Mouse (Mus musculus) kidney, adult 8-10 months (tissue): ENCODE data around the gene Ndufs3.

Experiments
- DNase-seq, 2 experiments: peaks; one replicate each; pipeline ENCODE4 v3.0.0; 2022

Ndufs3 gene

DNA sequence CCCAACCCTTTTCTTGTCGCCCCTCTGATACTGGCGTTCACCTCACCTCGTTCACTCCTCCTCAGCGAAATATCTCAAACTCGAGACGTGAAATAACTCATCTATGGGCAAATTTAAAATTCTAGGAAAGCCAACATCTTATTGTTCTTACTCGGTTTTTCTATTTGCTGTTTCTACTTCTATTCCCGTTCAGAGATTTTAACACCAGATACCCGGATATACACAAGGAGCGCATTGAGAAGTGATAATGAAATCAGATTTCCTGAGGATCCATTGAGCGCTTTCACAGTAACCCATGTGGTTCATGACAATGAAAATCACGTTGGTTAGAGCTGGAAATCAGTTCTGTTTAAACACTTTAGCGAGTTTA is 57.0 kb downstream of the Ndufs3 start:
- no peak for DNase-seq

- peak; percentile 98 for DNase-seq
Measured at GRCm38 (mm10) chr2:90846955-90847680, 57.5 kb downstream of the Ndufs3 start, which contains the start of gene Mtch2. Mtch2 (plus strand) TSS chr2:90847155.

- no peak for DNase-seq
Measured at GRCm38 (mm10) chr2:90846597-90846954, 58.1 kb downstream of the Ndufs3 start.

DNA sequence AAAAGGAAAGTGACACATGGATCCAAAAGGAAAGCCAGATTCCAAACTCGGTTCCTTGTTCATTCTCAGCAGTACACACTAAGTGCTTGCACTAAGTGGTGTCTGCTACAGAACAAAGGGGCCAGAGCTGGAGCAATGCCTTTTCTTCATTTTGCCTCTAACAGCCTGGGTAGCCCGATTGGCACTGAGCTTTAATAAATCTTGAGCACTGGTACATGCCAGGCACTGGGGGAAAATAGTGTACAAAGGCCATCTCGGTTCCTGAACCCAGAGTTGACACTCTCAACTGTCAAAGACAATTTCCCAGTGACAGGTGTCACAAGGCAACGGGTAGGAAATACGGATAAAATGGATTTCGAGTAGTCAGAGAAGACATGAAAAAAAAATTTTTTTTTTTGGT is 58.5 kb downstream of the Ndufs3 start:
- DNase-seq, result peak; percentile 40 to 52

DNA sequence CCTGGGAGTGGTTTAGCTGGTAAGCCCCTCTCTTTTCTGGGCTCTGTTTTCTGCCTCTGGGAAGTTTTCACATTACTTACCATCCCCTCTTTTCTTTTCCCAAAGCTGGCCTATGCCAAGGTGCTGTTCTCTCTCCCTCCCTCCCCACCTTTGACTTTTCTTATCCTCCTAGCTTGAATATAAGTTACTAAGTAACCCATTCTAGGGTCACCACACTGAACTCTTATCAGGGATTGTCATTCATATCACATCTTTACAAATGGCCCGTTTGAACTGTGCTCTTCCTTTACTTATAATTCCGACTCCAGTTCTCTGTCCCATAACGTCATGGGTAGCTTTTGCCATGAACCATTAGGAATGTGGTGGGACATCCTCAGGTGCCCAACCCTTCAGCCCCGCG is 59.4 kb downstream of the Ndufs3 start:
- DNase-seq, result no peak
